Mouse (Mus musculus) limb, embryonic 12.5 days (tissue): Measurements from ENCODE around the gene Tmem182. TPM values are rescaled to one million over a fixed set of nuclear protein-coding genes. Genes with fewer than 3 reads are reported as not detected.
A peak's percentile ranks its signal among the peaks of the same experiment; 100 is the strongest.

Experiments
- ATAC-seq: fragments of 200-750 bp; cut with Nextera tagmentation; 2 replicates; pipeline ENCODE4 v1.8.0; 2017; ENCODE audit warnings: low read depth, moderate TSS enrichment; ENCODE audit not compliant: insufficient number of reproducible peaks, insufficient read depth, low FRiP score, low TSS enrichment
- H3K27ac ChIP-seq: fragments of 300-500 bp; sonication (generic); 2 replicates; pipeline ENCODE4 v1.5.1; 2016; ENCODE audit warnings: mild to moderate bottlenecking, moderate library complexity
- H3K27me3 ChIP-seq: fragments of 300-500 bp; sonication (generic); 2 replicates; pipeline ENCODE4 v1.6.1; 2016; ENCODE audit warnings: mild to moderate bottlenecking, moderate library complexity
- H3K36me3 ChIP-seq: fragments of 300-500 bp; sonication (generic); 2 replicates; pipeline ENCODE4 v1.6.1; 2016; ENCODE audit warnings: mild to moderate bottlenecking, moderate library complexity
- H3K4me1 ChIP-seq: fragments of 300-500 bp; sonication (generic); replicated peaks from 2 replicates; pipeline ENCODE4 v1.6.1; 2016
- H3K4me2 ChIP-seq: fragments of 300-500 bp; sonication (generic); 2 replicates; pipeline ENCODE4 v1.6.1; 2016; ENCODE audit warnings: mild to moderate bottlenecking, moderate library complexity
- H3K4me3 ChIP-seq: fragments of 300-500 bp; sonication (generic); replicated peaks from 2 replicates; pipeline ENCODE4 v1.5.1; 2016; ENCODE audit warnings: mild to moderate bottlenecking
- H3K9ac ChIP-seq: fragments of 300-500 bp; sonication (generic); replicated peaks from 2 replicates; pipeline ENCODE4 v1.6.1; 2016; ENCODE audit warnings: mild to moderate bottlenecking, moderate library complexity
- H3K9me3 ChIP-seq: fragments of 300-500 bp; sonication (generic); 2 replicates; pipeline ENCODE4 v1.6.1; 2016; ENCODE audit warnings: mild to moderate bottlenecking, moderate library complexity
- WGBS: fragments of 180-500 bp; shearing (Covaris S2); methylation state at CpG from one replicate; pipeline ENCODE4 v1.1.7; 2016; 5-methylcytosine and 5-hydroxymethylcytosine counted together
- polyA plus RNA-seq: library from polyadenylated mRNA; unstranded; fragments of >200 nt; fragmentation: Nextera tagmentation; extraction: Ambion mirVana; gene quantifications from 2 replicates; pipeline ENCODE4 v1.2.1, GENCODE M21; 2016

Gene Tmem182
- polyA plus RNA-seq, 1 experiment from 2014 or later: 0.43 TPM

DNA sequence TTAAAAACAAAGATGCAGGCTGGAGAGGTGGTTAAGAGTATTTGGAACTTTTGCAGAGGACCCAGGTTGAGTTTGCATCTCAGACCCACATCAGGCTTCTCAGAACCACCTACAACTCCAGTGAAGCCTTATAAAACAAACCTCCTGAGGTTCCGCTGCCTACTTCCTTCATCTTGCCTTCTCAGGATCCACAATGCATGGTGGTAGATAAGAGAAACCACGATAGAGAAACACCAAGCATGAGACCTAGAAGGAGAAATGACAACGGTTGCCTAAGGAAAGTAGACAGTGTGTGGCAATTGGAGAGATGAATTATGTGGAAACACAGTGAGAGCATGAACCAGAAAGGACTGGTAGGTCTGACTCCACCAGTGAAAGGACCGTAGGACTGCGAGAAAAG is 4.5 kb upstream of the Tmem182 start:
- H3K27ac ChIP-seq: no peak overlapping the region
- no peak for ATAC-seq
- WGBS: 83% methylated on average over 5 of the region's 5 CpGs

DNA sequence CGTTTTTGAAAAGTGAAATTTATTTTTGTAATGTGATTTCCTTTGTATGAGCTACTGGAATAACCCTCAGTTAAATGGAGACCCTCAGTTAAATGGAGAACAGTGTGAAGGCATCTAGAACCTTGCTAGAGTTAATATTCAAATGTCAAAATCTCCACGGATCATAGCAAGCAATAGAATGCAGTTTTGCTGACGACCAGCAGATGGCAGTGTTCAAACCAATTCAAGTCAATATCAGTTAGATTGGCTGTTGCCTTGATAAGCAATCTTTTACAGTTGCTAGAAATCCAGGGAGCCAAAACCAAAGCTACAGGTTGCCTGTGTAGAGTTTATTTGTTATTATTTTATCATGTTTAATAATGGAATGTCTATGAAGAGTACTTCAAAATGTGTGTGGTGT is 2.6 kb upstream of the Tmem182 start:
- no peak overlapping the region for H3K4me2 ChIP-seq
- no peak overlapping the region for H3K9ac ChIP-seq
- no peak overlapping the region for H3K4me3 ChIP-seq
- H3K36me3 ChIP-seq: no peaks in the 10 kb centered on the region
- H3K4me1 ChIP-seq: no peaks in the 10 kb centered on the region
- WGBS: 29% methylated on average over 3 of the region's 3 CpGs
- H3K9me3 ChIP-seq: no peaks in the 10 kb centered on the region
- no peak overlapping the region for H3K27ac ChIP-seq
- no peak for ATAC-seq
- no peaks in the 10 kb centered on the region for H3K27me3 ChIP-seq

More for the DNA sequence above, 4.5 kb upstream of the Tmem182 start:
- no peak overlapping the region for H3K4me3 ChIP-seq
- H3K36me3 ChIP-seq: no peaks in the 10 kb centered on the region
- no peaks in the 10 kb centered on the region for H3K9me3 ChIP-seq
- no peaks in the 10 kb centered on the region for H3K4me1 ChIP-seq
- H3K4me2 ChIP-seq: no peak overlapping the region
- no peaks in the 10 kb centered on the region for H3K27me3 ChIP-seq
- no peak overlapping the region for H3K9ac ChIP-seq

DNA sequence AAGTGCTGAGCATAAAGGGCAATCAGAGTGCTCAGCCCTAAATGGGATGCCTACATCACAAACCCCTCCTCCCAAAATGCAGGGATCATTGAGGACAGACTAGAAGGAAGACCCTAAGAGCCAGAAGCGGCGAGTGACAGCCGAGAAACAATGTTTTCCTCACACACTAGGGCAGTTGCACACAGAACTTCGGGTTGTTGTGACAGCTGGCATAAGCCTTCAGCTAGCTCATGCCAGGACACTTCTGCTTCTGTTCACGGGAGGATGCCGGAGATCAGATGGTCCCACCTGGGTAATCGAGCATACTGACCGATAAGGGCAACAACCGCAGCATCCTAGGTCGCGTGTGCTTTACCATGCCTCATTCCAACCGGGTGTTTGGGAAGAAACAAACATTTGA is 1.3 kb upstream of the Tmem182 start:
- 91% methylated on average over 12 of the region's 12 CpGs for WGBS

DNA sequence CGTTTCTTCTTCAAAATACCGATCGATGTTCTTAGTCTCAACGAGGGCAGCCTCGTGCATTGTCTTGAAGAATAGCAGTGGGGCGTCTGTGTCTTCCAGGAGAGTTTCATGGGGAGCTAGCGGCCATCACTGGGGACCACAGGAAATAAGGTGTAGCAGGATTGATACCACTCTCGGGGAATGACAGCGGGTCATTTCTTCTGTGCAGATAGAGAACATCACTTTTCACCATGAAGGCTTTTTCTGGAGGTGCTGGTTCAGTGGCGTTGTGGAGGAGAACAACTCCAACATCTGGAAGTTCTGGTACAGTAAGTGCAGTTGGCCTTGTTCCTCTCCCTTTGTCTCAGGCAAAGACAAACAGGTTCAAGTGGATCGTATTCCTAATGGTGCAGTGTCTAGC is 490 bp downstream of the Tmem182 start:
- Histone ChIP-seq H3K4me2 (no peak overlapping the region), H3K9ac (no peak overlapping the region), H3K27me3 (no peaks in the 10 kb centered on the region), H3K9me3 (no peaks in the 10 kb centered on the region), H3K36me3 (no peaks in the 10 kb centered on the region), H3K4me3 (no peak overlapping the region), H3K4me1 (no peaks in the 10 kb centered on the region), H3K27ac (no peak overlapping the region)
- no peak for ATAC-seq
- WGBS: 86% methylated on average over 11 of the region's 11 CpGs

More for the DNA sequence above, 1.3 kb upstream of the Tmem182 start:
- H3K4me1 ChIP-seq: no peaks in the 10 kb centered on the region
- no peak overlapping the region for H3K27ac ChIP-seq
- no peaks in the 10 kb centered on the region for H3K36me3 ChIP-seq
- H3K9me3 ChIP-seq: no peaks in the 10 kb centered on the region
- no peak overlapping the region for H3K9ac ChIP-seq
- no peaks in the 10 kb centered on the region for H3K27me3 ChIP-seq
- ATAC-seq: no peak
- H3K4me2 ChIP-seq: no peak overlapping the region
- no peak overlapping the region for H3K4me3 ChIP-seq

DNA sequence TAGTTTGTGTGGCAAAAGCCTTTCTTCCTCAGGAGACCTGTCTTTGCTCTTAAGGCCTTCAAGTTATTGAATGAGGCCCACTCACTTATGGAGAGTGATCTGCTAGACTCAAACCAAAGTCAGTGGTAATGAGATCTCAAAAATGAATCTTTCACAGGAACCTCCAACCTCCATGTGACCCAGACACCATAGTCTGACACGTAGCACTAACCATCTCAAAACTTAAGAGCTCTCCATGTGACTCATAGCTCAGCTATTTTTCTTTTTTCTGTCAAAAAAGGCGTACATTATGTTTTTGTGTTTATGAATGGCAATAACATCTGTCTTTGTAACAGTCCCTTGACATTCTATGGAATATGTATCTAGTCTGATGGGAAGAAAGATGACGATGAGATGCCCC is 3.2 kb downstream of the Tmem182 start:
- ATAC-seq: no peak
- Histone ChIP-seq H3K9me3 (no peaks in the 10 kb centered on the region), H3K4me1 (no peaks in the 10 kb centered on the region), H3K4me2 (no peak overlapping the region), H3K4me3 (no peak overlapping the region), H3K9ac (no peak overlapping the region), H3K27ac (no peak overlapping the region), H3K36me3 (no peaks in the 10 kb centered on the region), H3K27me3 (no peaks in the 10 kb centered on the region)
- 85% methylated on average over 3 of the region's 3 CpGs for WGBS

DNA sequence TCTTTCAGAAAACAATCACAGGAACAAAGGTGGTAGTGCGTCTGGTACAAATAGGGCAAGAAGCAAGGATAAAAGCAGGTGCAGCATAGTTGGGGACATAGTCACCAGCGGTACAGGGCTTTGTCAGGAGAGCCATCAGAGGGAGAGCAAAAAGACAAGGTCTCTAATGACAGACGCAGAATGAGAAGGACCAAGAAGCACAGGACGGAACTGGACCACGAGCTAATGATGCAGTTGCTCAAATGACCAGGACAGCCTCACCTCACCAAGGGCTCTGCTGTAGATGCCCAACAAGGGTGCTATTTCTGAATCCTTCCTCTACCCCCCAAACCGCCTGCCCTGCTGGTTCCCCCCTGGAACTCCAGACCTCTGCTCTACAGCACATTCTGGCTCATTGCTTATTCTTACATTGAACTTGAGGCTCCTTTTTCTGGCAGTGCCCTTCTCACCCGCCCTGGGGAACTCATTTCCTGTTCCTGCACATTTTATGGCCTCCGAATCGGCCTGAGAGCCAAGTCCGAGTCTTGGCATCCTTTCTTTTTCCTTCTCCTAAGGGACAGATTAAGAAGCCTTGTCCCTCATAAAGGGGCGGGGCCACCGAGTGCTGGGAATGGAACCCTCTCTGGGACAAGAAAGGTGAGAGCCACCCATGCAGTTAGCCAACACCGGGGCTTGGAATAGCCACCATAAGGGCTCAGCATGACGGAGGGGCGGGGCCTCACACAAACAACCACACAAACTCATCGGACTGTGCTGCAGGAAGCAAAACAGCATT is 9.9 kb downstream of the Tmem182 start:
- Histone ChIP-seq H3K4me1 (peaks cover 11% of the 10 kb centered on the region), H3K4me3 (peak overlapping the region; percentile 23), H3K36me3 (no peaks in the 10 kb centered on the region), H3K9me3 (no peaks in the 10 kb centered on the region), H3K27me3 (no peaks in the 10 kb centered on the region), H3K9ac (no peak overlapping the region), H3K4me2 (peak overlapping the region; percentile 46), H3K27ac (0 out of 2 replicates have a peak overlapping the region, but pooled peaks have one; percentile 17)
- no peak for ATAC-seq
- WGBS: 43% methylated on average over 16 of the region's 16 CpGs

DNA sequence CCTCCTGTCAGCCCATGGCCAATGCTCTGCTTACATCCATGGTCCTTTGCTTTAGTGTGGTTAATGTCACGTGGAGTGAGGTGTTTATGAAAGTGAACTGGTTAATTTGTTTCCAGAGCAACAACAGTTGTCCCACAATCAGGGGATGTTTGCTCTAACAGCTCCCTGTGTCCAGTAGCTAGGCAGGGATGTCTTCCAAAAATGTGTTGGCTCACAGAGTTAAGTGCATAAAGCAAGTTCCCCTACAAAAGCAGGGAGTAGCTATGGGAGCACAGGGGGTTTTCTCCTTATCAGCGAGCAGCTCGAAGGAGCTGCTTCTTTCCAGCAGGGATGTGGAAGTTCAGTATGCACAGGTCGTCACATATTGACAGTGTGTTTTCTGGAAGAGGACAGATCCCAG is 19.1 kb downstream of the Tmem182 start:
- WGBS: 69% methylated on average over 4 of the region's 4 CpGs
- H3K9ac ChIP-seq: no peak overlapping the region
- no peaks in the 10 kb centered on the region for H3K27me3 ChIP-seq
- no peaks in the 10 kb centered on the region for H3K9me3 ChIP-seq
- no peaks in the 10 kb centered on the region for H3K36me3 ChIP-seq
- peaks cover 4% of the 10 kb centered on the region for H3K4me1 ChIP-seq
- no peak overlapping the region for H3K27ac ChIP-seq
- no peak overlapping the region for H3K4me2 ChIP-seq
- H3K4me3 ChIP-seq: no peak overlapping the region
- no peak for ATAC-seq

DNA sequence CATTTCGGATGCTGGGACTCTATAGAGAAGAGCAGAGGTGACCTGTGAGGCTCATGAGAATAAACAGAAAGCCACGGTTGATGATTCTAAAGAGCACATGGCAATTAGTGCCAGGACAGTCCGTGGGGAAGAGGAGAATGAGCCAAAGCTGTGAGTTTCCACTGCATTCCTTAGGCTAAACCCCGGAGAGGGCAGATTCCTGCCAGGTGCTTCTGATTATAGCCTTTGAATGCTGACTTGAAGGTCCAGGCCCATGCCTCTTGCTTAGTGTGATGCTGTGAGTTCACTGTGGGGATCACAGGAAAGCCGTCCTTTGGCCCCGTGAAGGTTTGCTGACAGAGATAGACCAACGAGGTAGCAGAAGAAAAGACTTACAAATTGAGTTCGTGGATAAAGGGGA is 19.5 kb downstream of the Tmem182 start:
- Histone ChIP-seq H3K4me1 (peaks cover 4% of the 10 kb centered on the region), H3K4me3 (no peak overlapping the region), H3K27me3 (0 out of 2 replicates have a peak, but pooled peaks cover 2% of the 10 kb centered on the region), H3K9me3 (no peaks in the 10 kb centered on the region), H3K9ac (no peak overlapping the region), H3K4me2 (no peak overlapping the region), H3K36me3 (no peaks in the 10 kb centered on the region), H3K27ac (no peak overlapping the region)
- 38% methylated on average over 8 of the region's 8 CpGs for WGBS
- no peak for ATAC-seq

DNA sequence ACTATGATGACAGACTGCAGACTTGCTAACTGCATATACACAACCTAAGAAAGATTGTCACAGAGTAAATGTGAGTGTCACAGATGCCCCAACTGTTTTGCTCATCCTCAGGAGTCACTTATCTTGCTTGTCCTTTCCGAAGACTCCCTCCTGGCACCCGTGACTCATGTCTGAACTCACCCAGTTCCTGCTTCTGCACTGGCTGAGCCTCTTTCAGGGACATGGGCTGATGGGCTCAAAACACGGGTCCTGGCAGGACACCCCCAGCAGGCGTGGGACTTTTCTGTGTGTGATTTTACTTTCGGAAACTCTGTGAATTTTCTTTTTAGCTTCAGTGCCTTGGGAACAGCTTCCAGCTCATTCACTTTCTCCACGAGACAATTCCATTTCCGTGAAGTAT is 20.4 kb downstream of the Tmem182 start:
- H3K4me2 ChIP-seq: no peak overlapping the region
- WGBS: 79% methylated on average over 7 of the region's 7 CpGs

DNA sequence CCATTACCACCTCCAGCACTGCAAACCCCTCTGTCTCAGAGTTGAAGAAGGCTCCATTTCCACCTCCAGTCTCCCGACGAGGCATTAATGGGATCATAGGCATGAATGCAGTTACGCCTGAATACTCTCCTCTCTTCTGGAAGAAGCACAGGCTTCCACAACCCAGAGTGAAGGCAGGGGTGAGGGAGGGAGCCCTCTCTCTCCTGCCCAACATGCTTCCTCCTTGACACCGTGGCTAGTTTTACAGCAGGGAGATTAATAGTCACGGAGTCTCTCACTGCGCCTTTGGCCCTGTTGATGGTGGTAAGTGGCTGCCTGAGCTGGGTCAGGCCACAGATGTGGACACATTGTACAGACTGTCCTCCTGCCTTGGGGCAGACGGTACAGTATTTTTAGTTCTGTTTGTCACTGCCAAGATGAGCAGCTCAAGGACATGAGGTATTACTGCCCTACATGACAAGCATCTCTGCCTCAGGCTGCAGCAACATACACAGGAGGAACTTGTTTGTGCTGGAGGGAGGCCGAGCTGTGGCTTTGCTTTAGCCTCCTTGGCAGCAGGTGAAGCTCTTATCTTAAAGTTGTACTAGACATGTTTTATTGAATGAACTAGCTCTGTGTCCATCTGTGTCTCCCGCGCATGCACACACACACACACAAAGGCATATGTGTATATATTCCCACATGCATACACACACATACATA is 24.0 kb downstream of the Tmem182 start:
- Histone ChIP-seq H3K4me3 (no peak overlapping the region), H3K4me2 (no peak overlapping the region), H3K36me3 (no peaks in the 10 kb centered on the region), H3K9me3 (no peaks in the 10 kb centered on the region), H3K4me1 (peaks cover 4% of the 10 kb centered on the region), H3K27ac (no peak overlapping the region), H3K9ac (no peak overlapping the region), H3K27me3 (0 out of 2 replicates have a peak, but pooled peaks cover 2% of the 10 kb centered on the region)
- no peak for ATAC-seq
- 70% methylated on average over 10 of the region's 10 CpGs for WGBS

More for the DNA sequence above, 20.4 kb downstream of the Tmem182 start:
- Histone ChIP-seq H3K36me3 (no peaks in the 10 kb centered on the region), H3K27ac (no peak overlapping the region), H3K27me3 (0 out of 2 replicates have a peak, but pooled peaks cover 2% of the 10 kb centered on the region), H3K4me3 (no peak overlapping the region), H3K9ac (no peak overlapping the region), H3K4me1 (peaks cover 4% of the 10 kb centered on the region), H3K9me3 (no peaks in the 10 kb centered on the region)
- ATAC-seq: no peak

DNA sequence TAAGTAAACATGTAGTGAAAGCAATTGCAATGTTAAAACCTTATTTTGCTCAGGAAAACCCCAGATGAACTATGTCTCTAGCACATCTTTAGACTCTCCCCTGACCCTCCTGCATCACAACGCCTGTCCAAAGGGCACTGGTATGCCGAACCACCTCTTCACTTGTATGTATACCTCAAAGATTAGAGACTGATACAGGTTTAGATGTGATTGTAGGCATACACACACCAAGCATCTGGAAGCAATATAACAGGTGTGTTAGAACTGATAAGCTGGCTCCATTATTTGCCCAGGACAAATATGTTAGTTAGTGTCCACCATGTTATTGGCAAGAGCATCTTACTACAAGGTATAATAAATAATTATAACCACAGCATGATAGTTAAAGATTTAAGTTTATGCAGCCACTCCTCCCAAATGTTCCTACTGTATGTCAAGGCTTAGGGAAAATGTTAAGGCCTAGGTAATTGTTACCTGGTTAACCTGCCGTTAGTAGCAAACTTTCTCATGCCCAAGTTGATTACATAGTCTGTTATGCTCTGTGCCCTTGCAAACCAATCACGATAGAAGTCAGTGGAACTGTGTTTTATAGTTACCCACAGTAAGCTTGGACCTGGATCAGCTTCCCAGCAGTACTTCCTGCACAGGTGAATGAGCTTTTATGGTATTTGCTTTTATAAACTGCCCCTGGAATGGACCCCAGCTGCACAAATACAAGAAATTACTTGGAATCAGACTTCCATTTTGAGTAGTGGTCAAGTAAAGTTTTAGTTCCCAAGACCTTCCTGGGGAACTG is 25.5 kb downstream of the Tmem182 start:
- no peak overlapping the region for H3K27ac ChIP-seq
- H3K27me3 ChIP-seq: 0 out of 2 replicates have a peak, but pooled peaks cover 2% of the 10 kb centered on the region
- no peak overlapping the region for H3K4me3 ChIP-seq
- no peaks in the 10 kb centered on the region for H3K9me3 ChIP-seq
- no peaks in the 10 kb centered on the region for H3K36me3 ChIP-seq
- no peaks in the 10 kb centered on the region for H3K4me1 ChIP-seq
- WGBS: 80% methylated on average over 4 of the region's 4 CpGs
- no peak overlapping the region for H3K4me2 ChIP-seq
- no peak for ATAC-seq
- no peak overlapping the region for H3K9ac ChIP-seq
